Mouse (Mus musculus) CH12.LX (cell line): ENCODE data around the gene Tmem108. TPM values are rescaled to one million over a fixed set of nuclear protein-coding genes. Genes with fewer than 3 reads are reported as not detected.

ENCODE experiments used
- DNase-seq: peaks from one replicate; pipeline ENCODE4 v3.0.0-alpha.2; 2013; ENCODE audit errors: extremely low read depth
- H3K27ac ChIP-seq: 2 replicates; pipeline ENCODE4 v1.5.1; 2012; ENCODE audit warnings: low read depth, mild to moderate bottlenecking, control low read depth, moderate library complexity; ENCODE audit not compliant: insufficient read depth
- H3K27me3 ChIP-seq: replicated peaks from 2 replicates; pipeline ENCODE3; 2012; ENCODE audit warnings: inconsistent platforms
- H3K36me3 ChIP-seq, 2 experiments: replicated peaks in 1 of 2; 2 replicates each; pipeline versions ENCODE3 to v1.6.1; 2012; ENCODE audit warnings: inconsistent platforms in 1 of 2, low read length in 1 of 2, mild to moderate bottlenecking in 1 of 2, mixed read lengths in 1 of 2, moderate library complexity in 1 of 2; ENCODE audit not compliant: control insufficient read depth in 1 of 2, insufficient read depth in 1 of 2
- H3K4me1 ChIP-seq, 2 experiments: 2 replicates each; pipeline ENCODE4 v1.6.1; 2012; ENCODE audit warnings: inconsistent platforms in 1 of 2, moderate library complexity in 1 of 2; ENCODE audit not compliant: insufficient read depth in 2 of 2, control insufficient read depth in 1 of 2
- H3K4me2 ChIP-seq: 2 replicates; pipeline ENCODE4 v1.6.1; 2012; ENCODE audit warnings: low read depth, mild to moderate bottlenecking, control low read depth; ENCODE audit not compliant: poor library complexity, insufficient read depth, severe bottlenecking
- H3K4me3 ChIP-seq, 3 experiments: fragments of 150-350 bp in 1 of 3; sonication (generic) in 1 of 3; replicated peaks in 1 of 3; 2 replicates each; pipeline versions ENCODE3 to v1.5.1; 2011 to 2012; ENCODE audit warnings: low read depth in 2 of 3, low read length in 2 of 3, mild to moderate bottlenecking in 2 of 3, moderate library complexity in 2 of 3, control low read depth in 1 of 3, improper control_type of control experiment in 1 of 3, inconsistent platforms in 1 of 3, mixed read lengths in 1 of 3; ENCODE audit not compliant: poor library complexity in 1 of 3
- H3K79me2 ChIP-seq: replicated peaks from 2 replicates; pipeline ENCODE4 v1.6.1; 2012; ENCODE audit warnings: mild to moderate bottlenecking, moderate library complexity; ENCODE audit not compliant: control insufficient read depth, poor library complexity, insufficient read depth, severe bottlenecking; ENCODE audit errors: extremely low read depth
- H3K9ac ChIP-seq: 2 replicates; pipeline ENCODE4 v1.6.1; 2012; ENCODE audit warnings: low read depth, mild to moderate bottlenecking, control low read depth, moderate library complexity; ENCODE audit not compliant: insufficient read depth
- H3K9me3 ChIP-seq: replicated peaks from 2 replicates; pipeline ENCODE3; 2012; ENCODE audit warnings: low read length, inconsistent platforms, mixed read lengths
- CHD2 ChIP-seq: IDR thresholded peaks from 2 replicates; pipeline ENCODE4 v1.6.1; 2011; ENCODE audit warnings: low read length, improper control_type of control experiment
- CTCF ChIP-seq, 2 experiments: IDR thresholded peaks in 1 of 2; conservative IDR thresholded peaks in 1 of 2; 2 replicates each; pipeline ENCODE4 v1.5.1; 2011 to 2012; ENCODE audit warnings: low read depth in 2 of 2, low read length in 2 of 2, improper control_type of control experiment in 1 of 2, inconsistent platforms in 1 of 2, mild to moderate bottlenecking in 1 of 2, moderate library complexity in 1 of 2
- EP300 ChIP-seq: IDR thresholded peaks from 2 replicates; pipeline ENCODE4 v1.6.1; 2011; ENCODE audit warnings: low read length, improper control_type of control experiment
- ETS1 ChIP-seq: conservative IDR thresholded peaks from 2 replicates; pipeline ENCODE4 v1.6.1; 2012; ENCODE audit warnings: low read depth, mild to moderate bottlenecking, inconsistent platforms, low read length, improper control_type of control experiment, moderate library complexity
- GABPA ChIP-seq: IDR thresholded peaks from 2 replicates; pipeline ENCODE4 v1.6.1; 2012; ENCODE audit warnings: low read depth, low read length, improper control_type of control experiment, inconsistent platforms; ENCODE audit not compliant: insufficient replicate concordance
- JUN ChIP-seq: IDR thresholded peaks from 2 replicates; pipeline ENCODE4 v1.6.1; 2011; ENCODE audit warnings: low read depth, mild to moderate bottlenecking, low read length, improper control_type of control experiment, moderate library complexity; ENCODE audit not compliant: insufficient read depth
- KAT2A ChIP-seq: IDR thresholded peaks from 2 replicates; pipeline ENCODE4 v1.6.1; 2012; ENCODE audit warnings: low read length, improper control_type of control experiment, inconsistent platforms; ENCODE audit not compliant: insufficient replicate concordance
- MAX ChIP-seq: IDR thresholded peaks from 2 replicates; pipeline ENCODE4 v1.6.1; 2011; ENCODE audit warnings: low read length, improper control_type of control experiment
- MAZ ChIP-seq: IDR thresholded peaks from 2 replicates; pipeline ENCODE4 v1.6.1; 2012; ENCODE audit warnings: low read depth, mild to moderate bottlenecking, inconsistent platforms, low read length, improper control_type of control experiment, moderate library complexity
- NELFE ChIP-seq: IDR thresholded peaks from 2 replicates; pipeline ENCODE4 v1.6.1; 2011; ENCODE audit warnings: low read depth, low read length, improper control_type of control experiment
- PAX5 ChIP-seq: IDR thresholded peaks from 2 replicates; pipeline ENCODE4 v1.6.1; 2012; ENCODE audit warnings: low read length, inconsistent platforms, mixed read lengths
- RCOR1 ChIP-seq: conservative IDR thresholded peaks from 2 replicates; pipeline ENCODE4 v1.6.1; 2012; ENCODE audit warnings: low read depth, mild to moderate bottlenecking, inconsistent platforms, low read length, improper control_type of control experiment
- SMC3 ChIP-seq: IDR thresholded peaks from 2 replicates; pipeline ENCODE4 v1.6.1; 2011; ENCODE audit warnings: low read depth, low read length, improper control_type of control experiment
- TCF12 ChIP-seq: IDR thresholded peaks from 2 replicates; pipeline ENCODE4 v1.6.1; 2014; ENCODE audit warnings: low read depth, mild to moderate bottlenecking, inconsistent platforms, low read length, improper control_type of control experiment
- UBTF ChIP-seq: IDR thresholded peaks from 2 replicates; pipeline ENCODE4 v1.6.1; 2012; ENCODE audit warnings: low read depth, mild to moderate bottlenecking, inconsistent platforms, low read length, improper control_type of control experiment, moderate library complexity
- USF1 ChIP-seq: IDR thresholded peaks from 2 replicates; pipeline ENCODE4 v1.6.1; 2014; ENCODE audit warnings: low read depth, mild to moderate bottlenecking, inconsistent platforms, low read length, improper control_type of control experiment
- dilution Hi-C: fragments of 300-500 bp; cut with MboI; formaldehyde crosslinking; loops from 2 replicates; pipeline ENCODE4 v1.14.3; 2020; ENCODE audit warnings: low sequenced_read_pairs; ENCODE audit not compliant: extremely low pct_unique_long_range_greater_than_20kb, extremely low pct_ligation_motif_present
- in situ Hi-C: fragments of 300-500 bp; cut with MboI; formaldehyde crosslinking; loops from 3 replicates; pipeline ENCODE4 v1.14.3; 2019; ENCODE audit warnings: low sequenced_read_pairs, low pct_ligation_motif_present, low pct_unique_long_range_greater_than_20kb, mixed read lengths
- polyA plus RNA-seq: library from polyadenylated mRNA; unstranded; fragments of >175 nt; gene quantifications from 2 replicates; pipeline ENCODE4 v1.2.1, GENCODE M21; 2012; ENCODE audit warnings: low read depth; ENCODE audit not compliant: insufficient read length
- total RNA-seq, 2 experiments: library from RNA; depleted of rRNA; stranded (reverse); fragments of 300-350 nt in 1 of 2; fragments of >200 nt in 1 of 2; gene quantifications; 2 replicates each; pipeline ENCODE4 v1.2.3; 2012 to 2014

Gene Tmem108
- total and polyA plus RNA-seq, 3 experiments = 0.04 to 0.13 (median 0.07) TPM

GRCm38 (mm10) chr9:103721081-103721480 is 40.6 kb downstream of the Tmem108 start:
- dilution Hi-C loops = no loop called here
- no peak for TF ChIP-seq RCOR1
- Histone ChIP-seq H3K4me1 (no peaks in the 10 kb centered on the region), H3K4me3 (no peak overlapping the region), H3K9ac (no peak overlapping the region), H3K27ac (no peak overlapping the region), H3K79me2 (no peaks in the 10 kb centered on the region), H3K4me2 (no peak overlapping the region), H3K27me3 (peaks cover 70% of the 10 kb centered on the region), H3K36me3 (no peaks in the 10 kb centered on the region), H3K9me3 (peaks cover 8% of the 10 kb centered on the region)
- no peak for DNase-seq
- in situ Hi-C loops = no loop called here

DNA sequence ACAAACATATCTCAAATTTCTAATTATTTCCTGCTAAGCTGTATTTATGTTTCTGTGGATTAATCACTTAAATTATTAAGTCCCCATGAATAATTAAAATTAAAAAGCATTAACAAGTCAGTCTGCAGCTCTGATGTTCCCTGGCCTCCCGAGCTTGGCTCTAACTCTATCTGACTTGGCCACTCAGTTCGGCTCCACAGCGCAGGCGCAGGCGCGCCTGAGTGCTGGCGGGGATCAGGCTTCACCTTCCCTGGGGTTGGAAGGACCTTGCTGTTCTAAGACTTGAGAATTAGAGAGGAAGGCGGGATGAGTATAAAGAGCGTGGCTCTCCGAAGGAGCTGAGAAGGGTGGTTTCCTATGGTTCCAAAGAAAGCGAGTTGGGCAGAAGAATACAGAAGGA is 41.6 kb downstream of the Tmem108 start:
- TF ChIP-seq CTCF (conservative IDR thresholded peaks at IDR 0.05 in 1 of 2, IDR thresholded peaks at IDR 0.05 in 1 of 2; ENCODE audit: low read depth in 2 of 2, low read length in 2 of 2) (no peak), JUN (no peak), ETS1 (no peak), USF1 (no peak), RCOR1 (no peak), CHD2 (no peak), SMC3 (no peak), MAX (no peak), TCF12 (no peak), NELFE (no peak), MAZ (no peak), EP300 (no peak), PAX5 (no peak), KAT2A (no peak), UBTF (no peak)
- DNase-seq = no peak
- no peak overlapping the region for H3K4me2 ChIP-seq
- H3K9me3 ChIP-seq = peaks cover 8% of the 10 kb centered on the region
- no peak overlapping the region for H3K27ac ChIP-seq
- H3K9ac ChIP-seq = no peak overlapping the region
- no peaks in the 10 kb centered on the region for H3K4me1 ChIP-seq
- in situ Hi-C loops (no loop called here), dilution Hi-C loops (no loop called here)
- H3K4me3 ChIP-seq = no peak overlapping the region
- no peaks in the 10 kb centered on the region for H3K79me2 ChIP-seq
- H3K27me3 ChIP-seq = peaks cover 72% of the 10 kb centered on the region
- H3K36me3 ChIP-seq = no peaks in the 10 kb centered on the region

DNA sequence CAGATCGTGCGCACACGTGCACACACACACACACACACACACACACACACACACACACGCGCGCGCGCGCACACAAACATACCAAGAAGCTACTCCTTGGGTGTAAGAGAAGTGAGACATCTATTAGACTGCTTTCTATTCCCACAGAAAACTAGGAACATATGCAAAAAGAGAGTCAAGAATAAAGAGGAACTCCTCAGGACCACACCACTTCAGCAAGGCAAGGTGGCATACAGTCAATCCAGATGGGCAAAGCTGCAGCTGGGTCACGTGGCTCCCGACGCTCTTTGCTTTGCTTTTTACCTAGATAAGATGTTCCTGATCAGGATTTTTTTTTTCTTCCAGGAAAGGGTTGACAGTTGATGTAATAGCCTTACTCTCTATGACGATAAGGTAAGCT is 45.6 kb downstream of the Tmem108 start:
- peaks cover 82% of the 10 kb centered on the region for H3K27me3 ChIP-seq
- H3K27ac ChIP-seq = no peak overlapping the region
- H3K4me1 ChIP-seq = no peaks in the 10 kb centered on the region
- H3K9me3 ChIP-seq = no peaks in the 10 kb centered on the region
- in situ Hi-C loops (no loop called here), dilution Hi-C loops (no loop called here)
- no peak overlapping the region for H3K4me2 ChIP-seq
- H3K36me3 ChIP-seq = no peaks in the 10 kb centered on the region
- no peaks in the 10 kb centered on the region for H3K79me2 ChIP-seq
- H3K4me3 ChIP-seq = no peak overlapping the region
- no peak overlapping the region for H3K9ac ChIP-seq
- no peak for DNase-seq
- no peak for TF ChIP-seq CHD2
- TF ChIP-seq GABPA = no peak
- no peak for TF ChIP-seq CTCF (conservative IDR thresholded peaks at IDR 0.05 in 1 of 2, IDR thresholded peaks at IDR 0.05 in 1 of 2; ENCODE audit: low read depth in 2 of 2, low read length in 2 of 2)
